Mouse (Mus musculus): ENCODE measurements around the gene Dock2. TPM values are rescaled to one million over a fixed set of nuclear protein-coding genes. Genes with fewer than 3 reads are reported as not detected.

Gene Dock2
- polyA plus RNA-seq, 2 experiments = 1.6 to 2.6 TPM

DNA sequence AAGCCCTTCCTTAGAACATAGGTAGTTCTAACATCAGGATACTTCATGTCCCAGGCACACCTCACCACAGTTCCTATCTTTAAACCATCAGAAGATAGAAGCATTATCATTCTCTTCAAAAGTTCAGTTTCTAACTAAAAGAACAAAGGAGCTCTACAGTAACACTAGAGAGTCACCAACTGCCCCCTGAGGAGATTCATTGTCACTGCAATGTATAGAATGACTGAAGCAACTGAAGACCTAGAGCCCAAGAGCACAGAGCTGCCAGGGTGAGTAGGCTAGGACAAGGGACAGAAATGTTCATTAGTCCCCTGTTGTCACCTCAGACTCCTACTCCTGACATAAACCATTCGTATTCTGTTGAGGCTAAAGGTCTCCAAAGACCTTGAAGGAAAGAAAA is 316.6 kb downstream of the Dock2 start:
- TF ChIP-seq POLR2A (IDR thresholded peaks at IDR 0.05; ENCODE audit: borderline replicate concordance, extremely low read depth, insufficient read depth, insufficient read length) = no peak
- no peak overlapping the region for H3K4me2 ChIP-seq (replicated peaks; ENCODE audit: low read depth, low read length, severe bottlenecking)
- no peaks in the 10 kb centered on the region for H3K4me1 ChIP-seq (ENCODE audit: control insufficient read depth, insufficient read depth, low read length)
- DNase-seq (ENCODE audit: low spot score) = no peak
- ATAC-seq (ENCODE audit: low FRiP score, low read depth) = no peak
- H3K4me3 ChIP-seq (replicated peaks; ENCODE audit: low read length) = no peak overlapping the region
- 68% methylated on average over 1 of the region's 1 CpGs for WGBS
- no peak overlapping the region for H3K9ac ChIP-seq (ENCODE audit: low read depth, low read length, severe bottlenecking)
- no peaks in the 10 kb centered on the region for H3K36me3 ChIP-seq (ENCODE audit: control insufficient read depth, insufficient read depth, low read length)
- no peaks in the 10 kb centered on the region for H3K9me3 ChIP-seq (ENCODE audit: control insufficient read depth, low read length)
- H3K27me3 ChIP-seq (ENCODE audit: control insufficient read depth, insufficient read depth, low read length) = no peaks in the 10 kb centered on the region
- no peak overlapping the region for H3K27ac ChIP-seq (replicated peaks; ENCODE audit: low read depth, low read length)

- Histone ChIP-seq H3K9ac (ENCODE audit: low read depth, low read length, severe bottlenecking) (no peak overlapping the region), H3K9me3 (ENCODE audit: control insufficient read depth, low read length) (no peaks in the 10 kb centered on the region), H3K27ac (replicated peaks; ENCODE audit: low read depth, low read length) (no peak overlapping the region), H3K4me1 (ENCODE audit: control insufficient read depth, insufficient read depth, low read length) (no peaks in the 10 kb centered on the region), H3K27me3 (ENCODE audit: control insufficient read depth, insufficient read depth, low read length) (no peaks in the 10 kb centered on the region), H3K36me3 (ENCODE audit: control insufficient read depth, insufficient read depth, low read length) (no peaks in the 10 kb centered on the region), H3K4me3 (replicated peaks; ENCODE audit: low read length) (no peak overlapping the region), H3K4me2 (replicated peaks; ENCODE audit: low read depth, low read length, severe bottlenecking) (no peak overlapping the region)
- DNase-seq (ENCODE audit: low spot score) (no peak), ATAC-seq (ENCODE audit: low FRiP score, low read depth) (no peak)
- 86% methylated on average over 4 of the region's 4 CpGs for WGBS
- no peak for TF ChIP-seq POLR2A (IDR thresholded peaks at IDR 0.05; ENCODE audit: borderline replicate concordance, extremely low read depth, insufficient read depth, insufficient read length)
Measured at GRCm38 (mm10) chr11:34449944-34450343, 333.7 kb downstream of the Dock2 start.

DNA sequence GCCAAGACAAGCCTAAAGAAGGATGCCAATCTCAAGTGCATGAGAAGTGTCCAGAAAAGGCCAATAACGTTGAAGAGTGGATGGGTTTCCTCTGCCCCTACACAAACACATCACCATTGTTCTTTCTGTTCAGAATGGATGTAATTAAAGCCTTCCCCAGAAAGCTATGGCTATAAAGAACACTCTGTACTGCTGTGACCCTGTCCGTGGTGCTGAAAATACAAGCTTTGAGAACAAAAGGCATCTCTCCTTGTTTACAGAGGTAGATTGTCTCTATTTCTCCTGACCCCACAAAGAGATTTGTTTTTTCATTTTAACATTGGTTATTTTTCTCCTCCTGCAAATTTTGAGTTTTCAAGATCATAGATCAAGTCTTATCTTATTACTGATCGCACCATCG is 335.8 kb downstream of the Dock2 start:
- H3K27me3 ChIP-seq (ENCODE audit: control insufficient read depth, insufficient read depth, low read length) = no peaks in the 10 kb centered on the region
- H3K27ac ChIP-seq (replicated peaks; ENCODE audit: low read depth, low read length) = no peak overlapping the region
- no peaks in the 10 kb centered on the region for H3K4me1 ChIP-seq (ENCODE audit: control insufficient read depth, insufficient read depth, low read length)
- no peaks in the 10 kb centered on the region for H3K9me3 ChIP-seq (ENCODE audit: control insufficient read depth, low read length)
- no peak overlapping the region for H3K9ac ChIP-seq (ENCODE audit: low read depth, low read length, severe bottlenecking)
- no peak overlapping the region for H3K4me2 ChIP-seq (replicated peaks; ENCODE audit: low read depth, low read length, severe bottlenecking)
- DNase-seq (ENCODE audit: low spot score) (peak; percentile 77), ATAC-seq (ENCODE audit: low FRiP score, low read depth) (no peak)
- H3K4me3 ChIP-seq (replicated peaks; ENCODE audit: low read length) = no peak overlapping the region
- H3K36me3 ChIP-seq (ENCODE audit: control insufficient read depth, insufficient read depth, low read length) = no peaks in the 10 kb centered on the region
- WGBS = 41% methylated on average over 4 of the region's 4 CpGs
- no peak for TF ChIP-seq POLR2A (IDR thresholded peaks at IDR 0.05; ENCODE audit: borderline replicate concordance, extremely low read depth, insufficient read depth, insufficient read length)

GRCm38 (mm10) chr11:34438429-34438828 is 345.3 kb downstream of the Dock2 start:
- no peak overlapping the region for H3K4me2 ChIP-seq (replicated peaks; ENCODE audit: low read depth, low read length, severe bottlenecking)
- no peaks in the 10 kb centered on the region for H3K9me3 ChIP-seq (ENCODE audit: control insufficient read depth, low read length)
- H3K27ac ChIP-seq (replicated peaks; ENCODE audit: low read depth, low read length) = no peak overlapping the region
- no peak overlapping the region for H3K4me3 ChIP-seq (replicated peaks; ENCODE audit: low read length)
- ATAC-seq (ENCODE audit: low FRiP score, low read depth) (no peak), DNase-seq (ENCODE audit: low spot score) (no peak)
- WGBS = 68% methylated on average over 2 of the region's 2 CpGs
- H3K4me1 ChIP-seq (ENCODE audit: control insufficient read depth, insufficient read depth, low read length) = no peaks in the 10 kb centered on the region
- no peak for TF ChIP-seq POLR2A (IDR thresholded peaks at IDR 0.05; ENCODE audit: borderline replicate concordance, extremely low read depth, insufficient read depth, insufficient read length)
- H3K36me3 ChIP-seq (ENCODE audit: control insufficient read depth, insufficient read depth, low read length) = no peaks in the 10 kb centered on the region
- H3K9ac ChIP-seq (ENCODE audit: low read depth, low read length, severe bottlenecking) = no peak overlapping the region
- H3K27me3 ChIP-seq (ENCODE audit: control insufficient read depth, insufficient read depth, low read length) = no peaks in the 10 kb centered on the region

- no peak overlapping the region for H3K27ac ChIP-seq (replicated peaks; ENCODE audit: low read depth, low read length)
- H3K4me2 ChIP-seq (replicated peaks; ENCODE audit: low read depth, low read length, severe bottlenecking) = no peak overlapping the region
- H3K4me1 ChIP-seq (ENCODE audit: control insufficient read depth, insufficient read depth, low read length) = no peaks in the 10 kb centered on the region
- no peak for TF ChIP-seq POLR2A (IDR thresholded peaks at IDR 0.05; ENCODE audit: borderline replicate concordance, extremely low read depth, insufficient read depth, insufficient read length)
- ATAC-seq (ENCODE audit: low FRiP score, low read depth) = no peak
- no peaks in the 10 kb centered on the region for H3K27me3 ChIP-seq (ENCODE audit: control insufficient read depth, insufficient read depth, low read length)
- H3K36me3 ChIP-seq (ENCODE audit: control insufficient read depth, insufficient read depth, low read length) = no peaks in the 10 kb centered on the region
- H3K9me3 ChIP-seq (ENCODE audit: control insufficient read depth, low read length) = no peaks in the 10 kb centered on the region
- no peak for DNase-seq (ENCODE audit: low spot score)
- H3K9ac ChIP-seq (ENCODE audit: low read depth, low read length, severe bottlenecking) = no peak overlapping the region
- 58% methylated on average over 1 of the region's 1 CpGs for WGBS
- no peak overlapping the region for H3K4me3 ChIP-seq (replicated peaks; ENCODE audit: low read length)
Measured at GRCm38 (mm10) chr11:34437446-34437845, 346.2 kb downstream of the Dock2 start.

DNA sequence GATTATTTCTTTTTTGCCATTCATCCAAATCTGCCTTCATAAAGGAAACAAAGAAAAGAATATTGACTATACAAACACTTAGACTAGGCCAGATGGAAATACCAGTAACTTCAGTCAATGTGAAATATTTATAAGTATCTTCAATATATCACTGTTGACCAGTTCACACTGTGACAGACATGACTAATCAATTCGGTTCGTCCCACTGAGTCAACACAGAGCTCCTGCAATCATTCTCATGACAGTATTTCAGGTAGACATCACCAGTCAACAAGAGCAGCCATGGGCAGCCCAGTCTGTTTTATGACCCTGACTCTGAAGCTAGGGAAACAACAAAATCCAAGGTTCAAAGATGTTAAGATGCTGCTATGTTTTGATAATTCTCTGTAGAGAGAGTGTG is 351.7 kb downstream of the Dock2 start:
- DNase-seq (ENCODE audit: low spot score) (no peak), ATAC-seq (ENCODE audit: low FRiP score, low read depth) (no peak)
- WGBS = 59% methylated on average over 2 of the region's 2 CpGs

More for the DNA sequence above, 351.7 kb downstream of the Dock2 start:
- Histone ChIP-seq H3K4me3 (replicated peaks; ENCODE audit: low read length) (no peak overlapping the region), H3K27ac (replicated peaks; ENCODE audit: low read depth, low read length) (no peak overlapping the region), H3K4me2 (replicated peaks; ENCODE audit: low read depth, low read length, severe bottlenecking) (no peak overlapping the region), H3K9me3 (ENCODE audit: control insufficient read depth, low read length) (no peaks in the 10 kb centered on the region), H3K36me3 (ENCODE audit: control insufficient read depth, insufficient read depth, low read length) (no peaks in the 10 kb centered on the region), H3K4me1 (ENCODE audit: control insufficient read depth, insufficient read depth, low read length) (no peaks in the 10 kb centered on the region), H3K27me3 (ENCODE audit: control insufficient read depth, insufficient read depth, low read length) (no peaks in the 10 kb centered on the region), H3K9ac (ENCODE audit: low read depth, low read length, severe bottlenecking) (no peak overlapping the region)
- TF ChIP-seq POLR2A (IDR thresholded peaks at IDR 0.05; ENCODE audit: borderline replicate concordance, extremely low read depth, insufficient read depth, insufficient read length) = no peak
